Mouse (Mus musculus): ENCODE results near the gene Btbd35f1. TPM values are rescaled to one million over a fixed set of nuclear protein-coding genes. Genes with fewer than 3 reads are reported as not detected.
"Not testable (repeated sequence)": the region's sequence is repeated elsewhere in the genome, so short reads cannot be mapped to it uniquely, and the experiment has no call there.

Gene Btbd35f1
- polyA plus RNA-seq (2015; fragmentation: Nextera tagmentation; extraction: Ambion mirVana): not detected in 2 replicates

GRCm38 (mm10) chrX:32559755-32560154 is at the start of gene Btbd35f1:
Btbd35f1 (plus strand) TSS chrX:32560055.
- not testable (repeated sequence) for H3K9me3 ChIP-seq; H3K9ac ChIP-seq (replicated peaks); ATAC-seq (replicated peaks); H3K4me2 ChIP-seq (replicated peaks); H3K27me3 ChIP-seq; H3K4me1 ChIP-seq; H3K27ac ChIP-seq (replicated peaks); H3K4me3 ChIP-seq; H3K36me3 ChIP-seq
- WGBS: no CpG with 5 or more reads among the region's 3 CpGs

GRCm38 (mm10) chrX:32590878-32591542 is 31.2 kb downstream of the Btbd35f1 start:
- H3K9me3 ChIP-seq; H3K4me1 ChIP-seq; H3K27ac ChIP-seq (replicated peaks); H3K27me3 ChIP-seq; H3K36me3 ChIP-seq; H3K4me3 ChIP-seq; H3K9ac ChIP-seq (replicated peaks); H3K4me2 ChIP-seq (replicated peaks); ATAC-seq (replicated peaks): not testable (repeated sequence)
- WGBS: 95% methylated on average over 1 of the region's 1 CpGs

GRCm38 (mm10) chrX:32601008-32601407 is 41.2 kb downstream of the Btbd35f1 start:
- not testable (repeated sequence) for H3K36me3 ChIP-seq; H3K27me3 ChIP-seq; H3K9me3 ChIP-seq; H3K9ac ChIP-seq (replicated peaks); H3K4me2 ChIP-seq (replicated peaks); ATAC-seq (replicated peaks); H3K4me1 ChIP-seq; H3K27ac ChIP-seq (replicated peaks); H3K4me3 ChIP-seq
- WGBS: 94% methylated on average over 1 of the region's 2 CpGs

GRCm38 (mm10) chrX:32601425-32601824 is 41.6 kb downstream of the Btbd35f1 start:
- H3K9me3 ChIP-seq; H3K9ac ChIP-seq (replicated peaks); H3K27me3 ChIP-seq; ATAC-seq (replicated peaks); H3K4me2 ChIP-seq (replicated peaks); H3K36me3 ChIP-seq; H3K4me1 ChIP-seq; H3K4me3 ChIP-seq; H3K27ac ChIP-seq (replicated peaks): not testable (repeated sequence)
- WGBS: 81% methylated on average over 3 of the region's 3 CpGs

Other genes with a start within 250 kb of the Btbd35f1 start
- not detected in 2 replicates for gene Gm5926, start 90.7 kb downstream of the Btbd35f1 start, polyA plus RNA-seq (2015; fragmentation: Nextera tagmentation; extraction: Ambion mirVana)
- gene Btbd35f21, start 166.1 kb downstream of the Btbd35f1 start, polyA plus RNA-seq (2015; fragmentation: Nextera tagmentation; extraction: Ambion mirVana): not detected in 2 replicates

Measured in forebrain, embryonic 15.5 days (tissue).